In the genomic region with DNA sequence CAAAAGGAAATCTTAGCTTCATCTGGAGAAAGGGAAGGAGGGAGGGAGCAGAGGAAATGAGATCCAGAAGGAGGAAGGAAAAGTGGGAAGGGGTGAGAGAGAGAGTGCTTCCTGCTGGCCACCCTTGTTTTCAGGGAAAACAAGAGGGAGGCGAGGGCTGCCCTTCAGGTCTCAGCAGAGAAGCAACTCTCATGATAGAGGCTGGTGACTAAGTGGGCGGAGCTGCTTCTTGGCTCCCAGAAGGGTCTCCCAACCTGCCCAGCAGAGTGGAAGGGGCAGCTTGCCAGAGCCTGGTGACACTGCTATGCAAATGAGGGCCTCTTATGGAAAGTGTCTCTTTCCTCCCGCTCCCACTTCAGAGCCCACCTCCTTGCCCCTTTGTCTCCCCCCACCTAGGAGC, we compare ENCODE assay signal across 11 mouse cellular contexts.
A peak's percentile ranks its signal among the peaks of the same experiment; 100 is the strongest.
DNase-seq lines count a peak whose midpoint lies in the region; ATAC-seq and TF ChIP-seq lines count a peak whose summit lies in the region.
"Had no signal": no experiment of that assay in that cellular context is flagged by ENCODE, and none has a peak within 500 bp of the region (broad histone marks: within the 10 kb centered on the region; RNA-seq: fewer than 3 reads in every experiment).

No protein-coding gene starts in this region.

- no peaks in the 10 kb centered on the region for H3K36me3 ChIP-seq in kidney, postnatal 0 days (ENCODE audit: insufficient read depth, low read length)
- no peaks in the 10 kb centered on the region for H3K36me3 ChIP-seq in embryonic facial prominence, embryonic 10.5 days (replicated peaks)
- H3K36me3 ChIP-seq in forebrain, embryonic 13.5 days (ENCODE audit: poor library complexity, severe bottlenecking), result no peaks in the 10 kb centered on the region
- H3K36me3 ChIP-seq in midbrain, embryonic 13.5 days, result no peaks in the 10 kb centered on the region

- DNase-seq in kidney, postnatal 0 days (ENCODE audit: low spot score), result peak; percentile 59
- DNase-seq in kidney, adult 18-20 months, result no peak
- DNase-seq in embryonic facial prominence, embryonic 10.5 days (ENCODE audit: low spot score), result peak; percentile 51
- no peak for DNase-seq in right cerebral cortex, adult 2 months (ENCODE audit: low spot score in 2 of 2)
- DNase-seq: adrenal gland, adult 2 months; cerebellum, adult 9-11 months; kidney, postnatal 25 days; lung, postnatal 4 days had no signal

- no peak overlapping the region for H3K27ac ChIP-seq in kidney, postnatal 0 days
- peak overlapping the region; percentile 76 for H3K27ac ChIP-seq in embryonic facial prominence, embryonic 10.5 days (replicated peaks)
- no peak overlapping the region for H3K27ac ChIP-seq in forebrain, embryonic 13.5 days
- no peak overlapping the region for H3K27ac ChIP-seq in midbrain, embryonic 13.5 days

- H3K4me1 ChIP-seq in kidney, postnatal 0 days (replicated peaks; ENCODE audit: insufficient read depth, low read length), result no peaks in the 10 kb centered on the region
- H3K4me1 ChIP-seq in embryonic facial prominence, embryonic 10.5 days, result peaks cover 28% of the 10 kb centered on the region
- H3K4me1 ChIP-seq in forebrain, embryonic 13.5 days, result peaks cover 25% of the 10 kb centered on the region
- H3K4me1 ChIP-seq in midbrain, embryonic 13.5 days (replicated peaks), result peaks cover 10% of the 10 kb centered on the region

- H3K4me3 ChIP-seq in kidney, postnatal 0 days (replicated peaks; ENCODE audit: low read depth, low read length), result no peak overlapping the region
- peak overlapping the region; percentile 6; the same call in 1 of the 2 replicates for H3K4me3 ChIP-seq in embryonic facial prominence, embryonic 10.5 days
- H3K4me3 ChIP-seq in forebrain, embryonic 13.5 days, result no peak overlapping the region
- no peak overlapping the region for H3K4me3 ChIP-seq in midbrain, embryonic 13.5 days (replicated peaks)

- no peaks in the 10 kb centered on the region for H3K27me3 ChIP-seq in kidney, postnatal 0 days (ENCODE audit: insufficient read depth, low read length)
- H3K27me3 ChIP-seq in embryonic facial prominence, embryonic 10.5 days (replicated peaks; ENCODE audit: low read depth, poor library complexity, severe bottlenecking), result no peaks in the 10 kb centered on the region
- no peaks in the 10 kb centered on the region for H3K27me3 ChIP-seq in forebrain, embryonic 13.5 days
- H3K27me3 ChIP-seq in midbrain, embryonic 13.5 days, result no peaks in the 10 kb centered on the region

- H3K9me3 ChIP-seq in kidney, postnatal 0 days (replicated peaks; ENCODE audit: low read length), result no peaks in the 10 kb centered on the region
- H3K9me3 ChIP-seq in embryonic facial prominence, embryonic 10.5 days, result no peaks in the 10 kb centered on the region
- no peaks in the 10 kb centered on the region for H3K9me3 ChIP-seq in forebrain, embryonic 13.5 days (replicated peaks)
- no peaks in the 10 kb centered on the region for H3K9me3 ChIP-seq in midbrain, embryonic 13.5 days

- no peak for ATAC-seq in kidney, postnatal 0 days (replicated peaks; ENCODE audit: low FRiP score, low read depth)
- peak; percentile 70; the same call in 1 of the 2 replicates for ATAC-seq in forebrain, embryonic 13.5 days
- ATAC-seq in midbrain, embryonic 13.5 days, result peak; percentile 45; the same call in 1 of the 2 replicates
- ATAC-seq in granulocyte monocyte progenitor cell, adult 5-6 weeks (replicated peaks; ENCODE audit: poor library complexity, severe bottlenecking), result no peak

- TF ChIP-seq CTCF in kidney, postnatal 0 days (IDR thresholded peaks at IDR 0.05; ENCODE audit: low read depth), result no peak

- no peak overlapping the region for H3K4me2 ChIP-seq in kidney, postnatal 0 days (ENCODE audit: low read length)
- peak overlapping the region; percentile 12; the same call in 1 of the 2 replicates for H3K4me2 ChIP-seq in forebrain, embryonic 13.5 days
- H3K4me2 ChIP-seq in midbrain, embryonic 13.5 days (replicated peaks), result no peak overlapping the region

- H3K9ac ChIP-seq in kidney, postnatal 0 days (ENCODE audit: low read depth, low read length), result no peak overlapping the region
- no peak overlapping the region; the same call in 1 of the 2 replicates for H3K9ac ChIP-seq in forebrain, embryonic 13.5 days
- no peak overlapping the region for H3K9ac ChIP-seq in midbrain, embryonic 13.5 days (replicated peaks)

- WGBS in kidney, postnatal 0 days, result 4% methylated on average over 3 of the region's 3 CpGs
- 3% methylated on average over 3 of the region's 3 CpGs for WGBS in embryonic facial prominence, embryonic 10.5 days
- WGBS in forebrain, embryonic 13.5 days, result 4% methylated on average over 3 of the region's 3 CpGs
- 28% methylated on average over 3 of the region's 3 CpGs for WGBS in midbrain, embryonic 13.5 days

Comparison
In these comparisons a context has a peak if more than half of its experiments do, and no peak if none do; other contexts are left out.
1. DNase-seq: peak in kidney, postnatal 0 days (single experiment) and embryonic facial prominence, embryonic 10.5 days (single experiment); none in kidney, adult 18-20 months (single experiment) and right cerebral cortex, adult 2 months (0 of 2).
2. ATAC-seq: peak in forebrain, embryonic 13.5 days (single experiment) and midbrain, embryonic 13.5 days (single experiment); none in kidney, postnatal 0 days (single experiment) and granulocyte monocyte progenitor cell, adult 5-6 weeks (single experiment).